Mouse (Mus musculus) bone marrow macrophage, adult 2 months (primary cell): ENCODE measurements around the gene Npm3.

Experiments used
- CTCF ChIP-seq: IDR thresholded peaks from 2 replicates; pipeline ENCODE4 v1.5.1; 2012; ENCODE audit warnings: low read depth, mild to moderate bottlenecking, low read length, moderate library complexity
- POLR2A ChIP-seq: IDR thresholded peaks from 2 replicates; pipeline ENCODE4 v1.6.1; 2012; ENCODE audit warnings: mild to moderate bottlenecking, low read depth, low read length, borderline replicate concordance

DNA sequence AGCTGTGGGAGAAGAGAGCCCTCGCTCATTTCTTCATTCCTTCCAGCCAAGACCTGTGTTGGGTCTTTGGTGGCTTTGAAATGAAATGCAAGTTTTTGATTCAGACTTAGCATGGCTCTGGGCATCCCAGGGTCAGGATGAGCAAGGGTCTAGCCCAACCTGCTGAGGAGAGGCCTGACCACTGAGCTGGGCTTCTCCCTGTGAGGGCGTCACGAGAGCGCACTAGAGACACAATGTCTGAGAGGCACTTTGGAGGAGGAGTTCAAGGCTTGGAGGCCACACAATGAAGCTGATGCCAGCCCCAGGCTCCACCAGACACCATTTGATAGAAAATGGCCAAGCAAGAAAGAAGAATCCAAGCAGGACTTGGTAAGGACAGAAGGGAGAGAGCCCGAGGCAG, 15.2 kb downstream of the Npm3 start:
- TF ChIP-seq CTCF (no peak), POLR2A (no peak)
